Mouse (Mus musculus) mammary gland, adult 2 months (tissue): ENCODE data around the gene Olfr836. TPM values are rescaled to one million over a fixed set of nuclear protein-coding genes. Genes with fewer than 3 reads are reported as not detected.

Experiments
- polyA plus RNA-seq: library from polyadenylated mRNA; depleted of rRNA; stranded (reverse); fragments of >200 nt; gene quantifications from 2 replicates; pipeline ENCODE4 v1.2.3, GENCODE M21; 2012; ENCODE audit warnings: low replicate concordance; rRNA removed

The Olfr836 gene
- not detected in 2 replicates for polyA plus RNA-seq

GRCm38 (mm10) chr9:19120082-19120481, at the start of gene Olfr836:
Gene Olfr836 (plus strand): TSS chr9:19120382.

GRCm38 (mm10) chr9:19136017-19136416, 15.8 kb downstream of the Olfr836 start, which contains the start of gene Olfr837:
Gene Olfr837 (plus strand): TSS chr9:19136317.

Other genes with a start within 250 kb of the Olfr836 start
- gene Olfr830, start 245.7 kb upstream of the Olfr836 start, polyA plus RNA-seq, result not detected in 2 replicates
- gene Olfr832, start 183.3 kb upstream of the Olfr836 start, polyA plus RNA-seq, result not detected in 2 replicates
- not detected in 2 replicates for gene Olfr834, start 132.4 kb upstream of the Olfr836 start, polyA plus RNA-seq
- not detected in 2 replicates for gene Olfr835, start 87.6 kb upstream of the Olfr836 start, polyA plus RNA-seq
- gene Olfr837, start 15.9 kb downstream of the Olfr836 start, polyA plus RNA-seq, result not detected in 2 replicates
- not detected in 2 replicates for gene Olfr839-ps1, start 56.9 kb downstream of the Olfr836 start, polyA plus RNA-seq
- gene Olfr843, start 131.6 kb downstream of the Olfr836 start, polyA plus RNA-seq, result not detected in 2 replicates
- gene Olfr844, start 196.0 kb downstream of the Olfr836 start, polyA plus RNA-seq, result not detected in 2 replicates
- gene Olfr845, start 216.1 kb downstream of the Olfr836 start, polyA plus RNA-seq, result not detected in 2 replicates
- gene Olfr846, start 243.6 kb downstream of the Olfr836 start, polyA plus RNA-seq, result not detected in 2 replicates